Mouse (Mus musculus) myocyte (in vitro differentiated cells): Measurements from ENCODE around the gene Cfap61. TPM values are rescaled to one million over a fixed set of nuclear protein-coding genes. Genes with fewer than 3 reads are reported as not detected.

ENCODE experiments used
- H3K27me3 ChIP-seq: one replicate; pipeline ENCODE4 v1.6.1; 2011; ENCODE audit not compliant: control insufficient read depth, insufficient read depth, insufficient read length
- H3K36me3 ChIP-seq: one replicate; pipeline ENCODE4 v1.6.1; 2011; ENCODE audit not compliant: control insufficient read depth, insufficient read depth
- H3K4me2 ChIP-seq: one replicate; pipeline ENCODE4 v1.6.1; 2011; ENCODE audit warnings: low read depth, control low read depth
- H3K4me3 ChIP-seq: one replicate; pipeline ENCODE4 v1.5.1; 2011; ENCODE audit warnings: mild to moderate bottlenecking, control low read depth, moderate library complexity
- H3K79me2 ChIP-seq: one replicate; pipeline ENCODE4 v1.6.1; 2011; ENCODE audit not compliant: control insufficient read depth, insufficient read depth
- H3ac ChIP-seq: one replicate; pipeline ENCODE4 v1.6.1; 2011; ENCODE audit not compliant: control insufficient read depth, insufficient read length
- CEBPB ChIP-seq: IDR thresholded peaks from 2 replicates; pipeline ENCODE4 v1.6.1; 2011; ENCODE audit warnings: mild to moderate bottlenecking, moderate library complexity; ENCODE audit not compliant: poor library complexity, insufficient read depth, severe bottlenecking
- E2F4 ChIP-seq: IDR thresholded peaks from one replicate; pipeline ENCODE4 v1.6.1; 2011; ENCODE audit warnings: mild to moderate bottlenecking, control low read depth, moderate library complexity; ENCODE audit not compliant: insufficient read depth
- MAX ChIP-seq: IDR thresholded peaks from one replicate; pipeline ENCODE4 v1.6.1; 2011; ENCODE audit warnings: low read depth, mild to moderate bottlenecking, control low read depth
- MYOD1 ChIP-seq, 3 experiments: IDR thresholded peaks; one replicate each; pipeline ENCODE4 v1.6.1; 2011; ENCODE audit warnings: control low read depth in 2 of 3, low read depth in 2 of 3, mild to moderate bottlenecking in 2 of 3, moderate library complexity in 1 of 3; ENCODE audit not compliant: insufficient read length in 2 of 3, control insufficient read depth in 1 of 3
- MYOG ChIP-seq, 3 experiments: IDR thresholded peaks; one replicate each; pipeline ENCODE4 v1.6.1; 2011; ENCODE audit warnings: control low read depth in 2 of 3, low read depth in 2 of 3, mild to moderate bottlenecking in 2 of 3; ENCODE audit not compliant: insufficient read length in 2 of 3, control insufficient read depth in 1 of 3, insufficient read depth in 1 of 3
- POLR2A ChIP-seq: IDR thresholded peaks from one replicate; pipeline ENCODE4 v1.6.1; 2011; ENCODE audit warnings: low read depth, mild to moderate bottlenecking, control low read depth, moderate library complexity; ENCODE audit not compliant: insufficient read length
- POLR2AphosphoS2 ChIP-seq: IDR thresholded peaks from one replicate; pipeline ENCODE4 v1.6.1; 2011; ENCODE audit warnings: low read depth, control low read depth; ENCODE audit not compliant: insufficient read length
- REST ChIP-seq: IDR thresholded peaks from one replicate; pipeline ENCODE4 v1.6.1; 2011; ENCODE audit warnings: mild to moderate bottlenecking, control low read depth, moderate library complexity; ENCODE audit not compliant: insufficient read depth, insufficient read length
- SRF ChIP-seq: IDR thresholded peaks from one replicate; pipeline ENCODE4 v1.6.1; 2011; ENCODE audit warnings: low read depth; ENCODE audit not compliant: control insufficient read depth, insufficient read length
- TCF12 ChIP-seq: IDR thresholded peaks from one replicate; pipeline ENCODE4 v1.6.1; 2011; ENCODE audit warnings: mild to moderate bottlenecking, control low read depth; ENCODE audit not compliant: poor library complexity, insufficient read depth, severe bottlenecking
- TCF3 ChIP-seq: IDR thresholded peaks from one replicate; pipeline ENCODE4 v1.6.1; 2011; ENCODE audit warnings: low read depth, control low read depth; ENCODE audit not compliant: insufficient read length
- USF1 ChIP-seq: IDR thresholded peaks from one replicate; pipeline ENCODE4 v1.6.1; 2011; ENCODE audit warnings: low read depth, mild to moderate bottlenecking, control low read depth, moderate library complexity
- polyA plus RNA-seq: library from polyadenylated mRNA; unstranded; fragments of >200 nt; fragmentation: generic; extraction: Trizol; gene quantifications from one replicate; pipeline ENCODE4 v1.2.1, GENCODE M21; 2012; ENCODE audit warnings: missing spikeins

Cfap61 gene
- polyA plus RNA-seq, 1 experiment = 0.06 TPM

DNA sequence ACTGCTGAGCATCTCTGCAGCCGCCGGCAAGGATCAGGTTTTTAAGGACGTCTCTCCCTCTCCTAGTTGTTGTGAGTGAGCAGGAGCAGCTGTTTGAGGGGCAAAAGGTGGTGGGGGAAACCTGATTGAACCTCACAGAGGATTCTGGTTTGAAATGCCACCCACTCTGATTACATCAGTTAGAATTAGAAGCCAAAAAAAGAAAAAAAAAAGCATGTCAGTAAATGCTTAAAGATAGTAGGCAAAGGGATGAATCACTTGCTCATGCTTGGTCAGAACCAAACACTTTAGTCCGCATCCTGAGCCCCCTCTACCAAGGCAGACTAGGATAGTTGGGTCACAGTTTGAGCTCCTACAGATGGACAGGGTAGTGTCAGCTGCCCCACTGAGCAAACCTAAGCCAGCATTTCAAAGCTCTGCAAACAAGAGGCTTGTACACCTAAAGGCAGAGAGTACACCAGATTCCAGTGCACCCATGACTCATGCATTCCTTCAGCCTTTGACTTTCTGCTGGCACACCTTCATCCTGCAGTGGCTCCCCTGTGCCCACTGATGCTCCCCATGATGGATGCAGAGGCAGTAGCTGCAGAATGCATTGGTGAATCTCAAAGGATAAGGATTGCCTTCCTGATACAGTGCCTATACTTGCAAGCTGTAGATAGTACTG is 312.0 kb downstream of the Cfap61 start:
- TF ChIP-seq USF1 (no peak), MAX (no peak), MYOD1 (IDR thresholded peaks at IDR 0.05; ENCODE audit: control insufficient read depth in 1 of 3, insufficient read length in 2 of 3, low read depth in 2 of 3) (no peak), POLR2A (no peak), E2F4 (no peak), TCF12 (no peak), POLR2AphosphoS2 (no peak), MYOG (IDR thresholded peaks at IDR 0.05; ENCODE audit: control insufficient read depth in 1 of 3, insufficient read depth in 1 of 3, insufficient read length in 2 of 3, low read depth in 2 of 3) (no peak), SRF (no peak), REST (no peak)

DNA sequence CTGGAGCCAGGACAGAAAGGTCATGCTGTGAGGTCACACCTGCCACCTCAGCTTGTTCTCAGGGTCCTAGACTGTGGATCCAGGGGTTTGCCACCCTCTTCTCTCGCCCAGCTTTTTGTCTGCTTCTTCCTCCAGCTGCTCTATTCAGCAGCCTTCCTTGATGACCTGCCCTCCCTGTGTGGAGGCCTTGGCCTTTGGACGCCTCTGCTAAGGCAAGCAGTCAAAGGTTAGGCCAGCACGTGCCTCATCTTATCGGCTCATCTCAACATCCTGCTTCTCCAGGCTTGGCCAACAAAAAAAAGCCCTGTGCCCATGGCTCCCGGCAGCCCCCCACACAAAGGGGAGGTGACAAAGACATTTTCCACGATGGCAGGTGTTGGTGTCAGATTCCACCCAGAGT is 313.0 kb downstream of the Cfap61 start:
- no peaks in the 10 kb centered on the region for H3K27me3 ChIP-seq
- H3K4me3 ChIP-seq = no peak overlapping the region
- H3K79me2 ChIP-seq = no peaks in the 10 kb centered on the region
- no peak overlapping the region for H3ac ChIP-seq
- H3K36me3 ChIP-seq = no peaks in the 10 kb centered on the region
- no peak overlapping the region for H3K4me2 ChIP-seq
- no peak for TF ChIP-seq TCF12

More for the DNA sequence above, 312.0 kb downstream of the Cfap61 start:
- Histone ChIP-seq H3K4me3 (no peak overlapping the region), H3K4me2 (no peak overlapping the region), H3ac (no peak overlapping the region), H3K27me3 (no peaks in the 10 kb centered on the region), H3K36me3 (no peaks in the 10 kb centered on the region), H3K79me2 (no peaks in the 10 kb centered on the region)

DNA sequence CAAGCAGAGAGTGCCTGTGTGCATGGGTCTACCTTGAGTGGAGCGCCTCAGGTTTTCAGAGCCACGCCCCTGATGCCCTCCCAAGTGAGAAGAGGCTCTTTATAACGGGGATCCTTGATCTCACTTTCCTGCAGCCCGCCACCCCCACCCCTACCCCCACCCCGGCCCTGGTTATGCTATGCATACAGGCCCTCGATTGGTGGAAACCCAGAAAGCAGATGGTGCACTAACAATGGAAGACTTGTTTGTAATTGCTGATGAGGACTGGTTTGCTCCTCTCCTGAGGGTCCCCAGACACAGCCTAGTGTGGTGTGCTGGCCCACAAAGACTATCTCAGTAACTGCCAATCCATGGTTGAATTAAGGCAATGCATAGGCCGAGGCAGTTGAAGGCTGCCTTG is 314.4 kb downstream of the Cfap61 start:
- H3ac ChIP-seq = no peak overlapping the region
- H3K4me3 ChIP-seq = no peak overlapping the region
- no peaks in the 10 kb centered on the region for H3K79me2 ChIP-seq
- no peak overlapping the region for H3K4me2 ChIP-seq
- H3K36me3 ChIP-seq = no peaks in the 10 kb centered on the region
- TF ChIP-seq MYOD1 (IDR thresholded peaks at IDR 0.05; ENCODE audit: control insufficient read depth in 1 of 3, insufficient read length in 2 of 3, low read depth in 2 of 3) (no peak), MYOG (IDR thresholded peaks at IDR 0.05; ENCODE audit: control insufficient read depth in 1 of 3, insufficient read depth in 1 of 3, insufficient read length in 2 of 3, low read depth in 2 of 3) (no peak), REST (no peak), SRF (no peak), E2F4 (no peak), USF1 (no peak), TCF12 (no peak), POLR2AphosphoS2 (no peak), CEBPB (no peak), POLR2A (no peak), MAX (no peak), TCF3 (no peak)
- no peaks in the 10 kb centered on the region for H3K27me3 ChIP-seq

DNA sequence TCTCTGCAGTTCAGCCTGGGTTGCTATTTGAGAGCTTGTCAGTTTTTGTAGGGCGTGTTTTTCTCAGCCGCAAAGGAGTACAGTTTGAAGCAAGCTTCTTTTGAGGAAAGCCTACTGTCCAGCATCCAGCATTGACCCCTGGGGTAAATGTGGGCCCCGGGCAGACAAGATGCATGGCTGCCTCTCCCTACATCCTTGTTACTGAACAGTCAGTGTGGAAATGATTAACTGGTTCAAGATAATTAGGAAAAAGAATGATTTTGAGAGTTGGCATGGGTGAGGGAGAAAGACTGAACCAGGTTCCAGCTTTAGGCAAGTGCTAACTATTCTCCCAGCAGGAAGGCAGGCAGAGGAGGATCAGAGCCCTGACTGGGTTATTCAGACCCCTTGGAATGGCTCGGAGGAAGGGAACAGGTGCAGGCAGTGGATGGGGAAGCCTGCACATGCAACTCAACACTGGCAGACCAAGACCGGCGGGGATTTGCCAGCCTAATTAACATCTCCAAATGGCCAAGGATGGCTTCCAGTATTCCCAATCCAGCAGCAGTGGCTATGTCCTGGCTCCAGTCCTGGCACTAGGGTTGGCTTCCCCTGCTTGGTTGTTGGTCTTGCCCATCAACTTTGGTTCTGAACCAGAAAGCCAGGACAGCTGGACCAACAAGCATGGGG is 315.8 kb downstream of the Cfap61 start:
- H3K36me3 ChIP-seq = no peaks in the 10 kb centered on the region
- H3K4me2 ChIP-seq = no peak overlapping the region

DNA sequence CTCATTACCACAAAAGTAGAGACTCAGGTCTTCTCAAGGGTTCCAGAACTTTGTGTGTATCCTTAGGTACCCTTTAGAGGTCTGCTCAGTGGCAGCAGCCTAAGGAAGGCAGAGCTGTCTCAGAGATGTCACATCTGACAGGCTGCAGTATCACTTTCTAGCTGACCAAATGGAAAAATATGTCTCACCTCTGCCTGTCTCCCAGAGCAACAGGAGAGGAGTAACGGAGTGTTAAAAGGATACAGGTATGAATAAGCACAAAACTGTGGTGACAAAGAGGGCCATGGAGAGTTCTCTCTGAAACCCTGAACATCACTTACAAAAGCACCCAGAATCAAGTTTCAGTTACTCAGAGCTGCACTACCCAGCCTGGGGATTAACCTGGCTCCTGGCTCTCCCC is 319.8 kb downstream of the Cfap61 start:
- no peaks in the 10 kb centered on the region for H3K27me3 ChIP-seq
- TF ChIP-seq USF1 (no peak), TCF3 (no peak), REST (no peak), MYOD1 (IDR thresholded peaks at IDR 0.05; ENCODE audit: control insufficient read depth in 1 of 3, insufficient read length in 2 of 3, low read depth in 2 of 3) (no peak), TCF12 (no peak), POLR2AphosphoS2 (no peak), POLR2A (no peak), CEBPB (no peak), MYOG (IDR thresholded peaks at IDR 0.05; ENCODE audit: control insufficient read depth in 1 of 3, insufficient read depth in 1 of 3, insufficient read length in 2 of 3, low read depth in 2 of 3) (no peak), SRF (no peak), E2F4 (no peak), MAX (no peak)
- no peaks in the 10 kb centered on the region for H3K36me3 ChIP-seq
- no peak overlapping the region for H3ac ChIP-seq
- H3K4me3 ChIP-seq = no peak overlapping the region
- H3K79me2 ChIP-seq = no peaks in the 10 kb centered on the region
- no peak overlapping the region for H3K4me2 ChIP-seq

More for the DNA sequence above, 315.8 kb downstream of the Cfap61 start:
- Histone ChIP-seq H3K4me3 (no peak overlapping the region), H3K27me3 (no peaks in the 10 kb centered on the region), H3K79me2 (no peaks in the 10 kb centered on the region), H3ac (no peak overlapping the region)
- TF ChIP-seq MYOG (IDR thresholded peaks at IDR 0.05; ENCODE audit: control insufficient read depth in 1 of 3, insufficient read depth in 1 of 3, insufficient read length in 2 of 3, low read depth in 2 of 3) = no peak
- no peak for TF ChIP-seq TCF12
